Mouse (Mus musculus): ENCODE measurements around the gene Gtpbp6. TPM values are rescaled to one million over a fixed set of nuclear protein-coding genes. Genes with fewer than 3 reads are reported as not detected.

Gene Gtpbp6
- polyA plus RNA-seq (2012; rRNA removed): 17.9 and 19.1 TPM in 2 replicates

GRCm38 (mm10) chr5:110107581-110108304 is at the start of gene Gtpbp6:
TSS of gene Gtpbp6 (minus strand) at chr5:110108197.

GRCm38 (mm10) chr5:110135293-110136086 is 27.5 kb upstream of the Gtpbp6 start, which contains the start of gene Chfr:
TSS of gene Chfr (plus strand) at chr5:110135842.

DNA sequence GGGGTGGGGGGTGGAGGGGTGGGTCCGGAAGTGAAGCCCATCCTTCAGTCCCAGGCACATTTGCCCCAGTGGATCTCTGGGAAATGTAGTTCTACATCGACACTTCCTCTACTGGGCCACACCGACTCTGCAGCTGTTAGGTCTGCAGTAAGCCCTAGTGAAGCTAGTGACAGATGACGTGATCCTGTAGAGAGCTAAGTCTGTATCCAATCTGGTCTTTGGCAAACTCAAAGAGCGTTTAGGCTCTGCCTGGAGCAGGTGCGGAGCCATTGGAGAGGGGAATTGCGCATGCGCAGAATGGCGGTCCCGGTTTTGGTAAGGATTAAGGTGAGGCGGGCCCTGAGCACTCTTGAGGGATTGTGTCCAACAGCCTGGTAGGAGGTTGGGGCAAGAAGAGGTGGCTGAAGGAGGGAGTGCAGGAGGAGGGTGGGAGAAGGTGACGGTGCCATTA is 2.0 kb upstream of the Gtpbp6 start, which contains the start of gene Zfp605:
Gene Zfp605, plus strand, starts transcription at position 102 of the 451 bp plus-strand sequence.

DNA sequence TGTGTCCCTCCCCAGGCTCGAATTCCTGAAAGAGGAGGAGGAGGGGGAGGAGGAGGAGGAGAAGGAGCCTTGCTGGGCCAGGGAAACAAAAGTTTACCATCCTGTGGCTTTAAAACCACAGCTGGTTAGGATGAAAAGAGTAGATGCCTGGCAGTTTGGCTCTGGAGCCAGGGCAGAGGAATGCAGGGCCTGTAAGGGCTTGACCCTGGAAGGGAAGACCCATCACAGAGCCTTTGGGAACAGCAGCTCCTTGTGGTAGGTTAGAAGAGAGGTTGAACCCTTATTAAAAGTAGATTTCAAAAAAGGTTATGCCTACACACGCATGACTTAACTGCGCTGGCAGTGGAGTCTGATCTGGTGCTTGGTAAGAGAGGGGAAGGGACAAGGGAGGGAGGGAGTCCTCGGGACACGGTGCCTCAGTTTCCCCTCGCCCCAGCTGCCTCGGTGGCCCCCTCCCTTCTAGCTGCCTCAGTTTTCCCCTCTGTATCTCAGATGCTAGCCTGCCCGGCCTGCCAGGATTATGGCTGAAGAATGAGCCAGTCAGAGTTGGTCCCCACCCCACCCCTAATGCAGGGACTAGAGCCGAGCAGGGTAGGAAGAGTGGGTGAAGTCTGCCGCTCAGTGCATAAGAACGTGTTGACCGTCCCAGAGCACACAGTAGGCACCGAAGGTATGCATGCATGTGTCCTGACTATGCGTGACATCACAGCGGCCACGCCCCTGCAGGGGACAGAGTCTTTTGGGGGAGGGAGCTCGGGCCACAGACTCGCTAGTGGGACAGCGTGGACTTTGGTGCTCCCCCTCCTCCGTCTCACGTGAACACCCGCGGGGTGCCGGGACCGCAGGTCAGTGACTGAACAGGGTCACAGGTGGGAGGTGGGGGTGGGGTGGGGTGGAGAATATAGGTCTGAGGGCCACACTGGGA is 8.1 kb downstream of the Gtpbp6 start, which contains the start of gene Plcxd1:
Gene Plcxd1, plus strand, starts transcription at position 314 of the 925 bp plus-strand sequence.

GRCm38 (mm10) chr5:110094030-110094846 is 13.8 kb downstream of the Gtpbp6 start, which contains the start of gene Gm35315:
TSS of gene Gm35315 (minus strand) at chr5:110094420.

GRCm38 (mm10) chr5:110072413-110072812 is 35.6 kb downstream of the Gtpbp6 start, which contains the start of gene Gm17655:
TSS of gene Gm17655 (minus strand) at chr5:110072513.

Other genes starting within 250 kb of the Gtpbp6 start
- 0.02 TPM in 2 replicates for gene Gm15446, start 184.8 kb downstream of the Gtpbp6 start, polyA plus RNA-seq (2012; rRNA removed)
- gene Zfp932, start 111.7 kb downstream of the Gtpbp6 start, polyA plus RNA-seq (2012; rRNA removed): 5.0 and 5.3 TPM in 2 replicates
- 0.83 and 1.2 TPM in 2 replicates for gene Gm17655, start 35.7 kb downstream of the Gtpbp6 start, polyA plus RNA-seq (2012; rRNA removed)
- 0.84 and 0.86 TPM in 2 replicates for gene Gm35315, start 13.8 kb downstream of the Gtpbp6 start, polyA plus RNA-seq (2012; rRNA removed)
- 0.07 and 0.18 TPM in 2 replicates for gene Plcxd1, start 8.2 kb downstream of the Gtpbp6 start, polyA plus RNA-seq (2012; rRNA removed)
- gene Zfp605, start 1.9 kb upstream of the Gtpbp6 start, polyA plus RNA-seq (2012; rRNA removed): 0.68 and 0.84 TPM in 2 replicates
- gene Chfr, start 27.6 kb upstream of the Gtpbp6 start, polyA plus RNA-seq (2012; rRNA removed): 14.7 and 16.9 TPM in 2 replicates
- 5.0 and 5.1 TPM in 2 replicates for gene Golga3, start 68.5 kb upstream of the Gtpbp6 start, polyA plus RNA-seq (2012; rRNA removed)
- gene Ankle2, start 122.8 kb upstream of the Gtpbp6 start, polyA plus RNA-seq (2012; rRNA removed): 5.9 and 7.0 TPM in 2 replicates
- 17.6 and 20.1 TPM in 2 replicates for gene Pgam5, start 161.7 kb upstream of the Gtpbp6 start, polyA plus RNA-seq (2012; rRNA removed)
- 14.8 and 17.5 TPM in 2 replicates for gene Pxmp2, start 178.0 kb upstream of the Gtpbp6 start, polyA plus RNA-seq (2012; rRNA removed)
- 14.8 and 18.5 TPM in 2 replicates for gene Pole, start 178.1 kb upstream of the Gtpbp6 start, polyA plus RNA-seq (2012; rRNA removed)
- 0.02 TPM in 1 of 2 replicates, not detected in the other for gene P2rx2, start 235.0 kb upstream of the Gtpbp6 start, polyA plus RNA-seq (2012; rRNA removed)
- not detected in 2 replicates for gene Lrcol1, start 236.5 kb upstream of the Gtpbp6 start, polyA plus RNA-seq (2012; rRNA removed)